Mouse (Mus musculus): ENCODE data around the gene Denr. TPM values are rescaled to one million over a fixed set of nuclear protein-coding genes. Genes with fewer than 3 reads are reported as not detected.

Gene Denr
- polyA plus RNA-seq, 1 experiment from 2014 or later, result 70.7 TPM

DNA sequence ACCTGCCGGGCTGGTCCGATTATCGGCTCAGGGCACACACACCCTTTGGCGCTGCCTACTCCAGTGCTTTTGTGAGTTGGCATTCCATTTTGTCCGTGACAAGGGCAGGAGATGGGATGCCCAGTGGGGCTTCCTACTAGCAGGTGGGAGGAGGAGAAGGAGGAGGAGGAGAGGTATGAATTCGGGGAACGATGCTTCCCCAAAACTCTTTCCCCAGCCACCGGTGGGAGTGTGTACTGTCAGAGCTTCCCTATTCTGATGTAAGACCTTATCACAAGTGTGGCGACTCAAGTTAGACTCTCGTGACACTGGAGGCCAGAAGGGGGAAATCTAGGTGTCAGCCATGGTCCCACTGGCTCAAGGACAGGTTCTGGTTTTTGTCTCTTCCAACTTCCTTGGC, 22.6 kb upstream of the Denr start:
- Histone ChIP-seq H3K9ac (replicated peaks; ENCODE audit: low read depth) (no peak overlapping the region), H3K27me3 (replicated peaks; ENCODE audit: insufficient read depth, low read length) (no peaks in the 10 kb centered on the region), H3K4me2 (replicated peaks; ENCODE audit: low read depth, low read length) (no peak overlapping the region), H3K27ac (ENCODE audit: low read length) (no peak overlapping the region), H3K4me1 (ENCODE audit: insufficient read depth, low read depth, low read length) (0 out of 2 replicates have a peak, but pooled peaks cover 3% of the 10 kb centered on the region), H3K9me3 (ENCODE audit: low read length) (no peaks in the 10 kb centered on the region), H3K4me3 (ENCODE audit: low read depth, low read length) (no peak overlapping the region), H3K36me3 (ENCODE audit: insufficient read depth, low read length) (no peaks in the 10 kb centered on the region)
- ATAC-seq (no peak), DNase-seq (ENCODE audit: low spot score) (peak; percentile 8)
- WGBS, result 70% methylated on average over 10 of the region's 10 CpGs
- no peak for TF ChIP-seq EP300 (IDR thresholded peaks at IDR 0.05)
- TF ChIP-seq CTCF (IDR thresholded peaks at IDR 0.05), result no peak

DNA sequence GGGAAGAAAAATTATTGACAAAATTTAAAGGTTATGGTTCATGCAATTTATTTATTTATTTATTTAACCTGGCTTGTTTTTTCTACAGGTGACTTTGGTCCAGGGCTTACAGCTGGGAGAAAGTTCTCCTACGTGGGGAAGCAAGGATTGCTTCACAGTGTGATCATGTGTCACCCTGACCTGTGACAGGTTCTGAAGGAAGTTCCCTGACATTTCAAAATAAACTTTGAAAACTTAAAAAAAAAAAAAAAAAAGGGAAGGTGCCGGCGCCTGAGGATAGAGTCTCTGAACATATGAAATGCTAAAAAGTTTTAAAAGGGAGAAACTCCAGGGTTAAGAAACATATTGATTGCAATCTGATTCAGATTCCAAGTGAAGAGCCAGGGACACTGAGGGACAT, 20.6 kb upstream of the Denr start:
- no peak overlapping the region for H3K9ac ChIP-seq (replicated peaks; ENCODE audit: low read depth)
- WGBS, result 33% methylated on average over 3 of the region's 3 CpGs
- TF ChIP-seq EP300 (IDR thresholded peaks at IDR 0.05) (no peak), CTCF (IDR thresholded peaks at IDR 0.05) (no peak)

DNA sequence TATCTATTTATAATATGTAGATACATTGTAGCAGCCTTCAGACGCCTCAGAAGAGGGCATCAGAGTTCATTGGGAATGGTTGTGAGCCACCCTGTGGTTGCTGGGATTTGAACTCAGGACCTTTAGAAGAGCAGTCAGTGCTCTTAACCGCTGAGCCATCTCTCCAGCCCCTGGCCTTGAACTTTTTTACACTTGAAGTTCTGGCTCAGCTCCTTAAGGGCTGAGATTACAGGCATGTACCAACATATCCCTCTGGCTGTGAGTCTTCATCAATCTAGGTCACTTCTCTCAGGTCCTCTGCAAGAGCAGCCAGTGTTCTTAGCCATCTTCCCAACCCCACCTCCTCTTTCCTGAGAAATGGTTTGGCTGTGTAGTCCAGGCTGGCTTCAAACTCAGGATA, 16.7 kb upstream of the Denr start:
- ATAC-seq (no peak), DNase-seq (ENCODE audit: low spot score) (no peak)
- WGBS, result 59% methylated on average over 2 of the region's 2 CpGs
- H3K27ac ChIP-seq (ENCODE audit: low read length), result no peak overlapping the region
- no peak for TF ChIP-seq EP300 (IDR thresholded peaks at IDR 0.05)
- no peak for TF ChIP-seq CTCF (IDR thresholded peaks at IDR 0.05)
- H3K4me2 ChIP-seq (replicated peaks; ENCODE audit: low read depth, low read length), result no peak overlapping the region
- no peaks in the 10 kb centered on the region for H3K27me3 ChIP-seq (replicated peaks; ENCODE audit: insufficient read depth, low read length)
- no peak overlapping the region for H3K9ac ChIP-seq (replicated peaks; ENCODE audit: low read depth)
- no peaks in the 10 kb centered on the region for H3K9me3 ChIP-seq (ENCODE audit: low read length)
- H3K4me1 ChIP-seq (ENCODE audit: insufficient read depth, low read depth, low read length), result no peaks in the 10 kb centered on the region
- no peak overlapping the region for H3K4me3 ChIP-seq (ENCODE audit: low read depth, low read length)
- no peaks in the 10 kb centered on the region for H3K36me3 ChIP-seq (ENCODE audit: insufficient read depth, low read length)

More for the DNA sequence above, 20.6 kb upstream of the Denr start:
- Histone ChIP-seq H3K9me3 (ENCODE audit: low read length) (no peaks in the 10 kb centered on the region), H3K27ac (ENCODE audit: low read length) (no peak overlapping the region), H3K27me3 (replicated peaks; ENCODE audit: insufficient read depth, low read length) (no peaks in the 10 kb centered on the region), H3K4me3 (ENCODE audit: low read depth, low read length) (no peak overlapping the region), H3K4me1 (ENCODE audit: insufficient read depth, low read depth, low read length) (no peaks in the 10 kb centered on the region), H3K36me3 (ENCODE audit: insufficient read depth, low read length) (no peaks in the 10 kb centered on the region), H3K4me2 (replicated peaks; ENCODE audit: low read depth, low read length) (no peak overlapping the region)
- ATAC-seq (no peak), DNase-seq (ENCODE audit: low spot score) (no peak)

DNA sequence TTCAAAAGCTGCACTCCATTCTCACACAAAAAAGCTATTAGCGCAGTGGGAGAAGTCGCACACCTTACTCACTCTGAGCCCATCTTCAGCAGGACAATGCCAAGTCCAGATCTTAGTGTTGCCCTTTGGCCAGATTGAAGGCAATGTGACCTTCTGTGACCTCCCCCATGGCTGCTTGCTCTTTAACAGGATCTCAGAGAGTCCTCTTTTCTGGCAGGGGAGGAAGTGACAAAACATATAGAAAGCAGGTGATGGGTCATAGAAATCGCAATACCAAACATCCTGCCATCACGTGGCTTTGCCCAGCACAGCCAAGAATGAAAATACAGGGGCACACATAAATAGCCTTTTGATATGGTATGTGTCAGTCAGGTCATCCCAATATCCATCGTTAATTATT, 16.0 kb upstream of the Denr start:
- Histone ChIP-seq H3K4me1 (ENCODE audit: insufficient read depth, low read depth, low read length) (no peaks in the 10 kb centered on the region), H3K9ac (replicated peaks; ENCODE audit: low read depth) (no peak overlapping the region), H3K27ac (ENCODE audit: low read length) (no peak overlapping the region), H3K4me2 (replicated peaks; ENCODE audit: low read depth, low read length) (no peak overlapping the region), H3K9me3 (ENCODE audit: low read length) (no peaks in the 10 kb centered on the region), H3K27me3 (replicated peaks; ENCODE audit: insufficient read depth, low read length) (no peaks in the 10 kb centered on the region), H3K4me3 (ENCODE audit: low read depth, low read length) (no peak overlapping the region), H3K36me3 (ENCODE audit: insufficient read depth, low read length) (no peaks in the 10 kb centered on the region)
- ATAC-seq, result no peak
- DNase-seq (ENCODE audit: low spot score), result no peak
- TF ChIP-seq EP300 (IDR thresholded peaks at IDR 0.05) (no peak), CTCF (IDR thresholded peaks at IDR 0.05) (no peak)
- 70% methylated on average over 5 of the region's 5 CpGs for WGBS

DNA sequence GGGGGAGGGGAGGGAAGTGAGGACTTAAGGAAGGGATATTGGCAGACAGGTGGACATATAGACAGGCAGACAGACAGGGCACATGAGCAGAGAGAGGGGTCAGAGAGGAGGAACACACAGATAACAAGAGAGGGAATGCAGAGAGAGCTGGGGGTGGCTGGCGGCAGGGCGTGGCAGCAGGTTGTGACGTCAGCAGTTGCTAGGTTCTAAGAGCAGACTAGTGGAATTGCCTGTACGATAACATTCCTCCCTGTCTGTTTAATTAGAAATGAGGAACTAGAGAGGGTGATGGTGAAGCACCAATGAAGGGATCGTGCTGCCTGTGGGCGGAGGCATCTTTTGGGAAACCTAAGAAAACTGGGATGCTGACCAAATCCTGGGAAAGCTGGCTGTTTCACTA, 15.3 kb upstream of the Denr start:
- TF ChIP-seq CTCF (IDR thresholded peaks at IDR 0.05), result no peak
- Histone ChIP-seq H3K27me3 (replicated peaks; ENCODE audit: insufficient read depth, low read length) (no peaks in the 10 kb centered on the region), H3K9me3 (ENCODE audit: low read length) (no peaks in the 10 kb centered on the region), H3K4me3 (ENCODE audit: low read depth, low read length) (no peak overlapping the region), H3K4me1 (ENCODE audit: insufficient read depth, low read depth, low read length) (no peaks in the 10 kb centered on the region), H3K9ac (replicated peaks; ENCODE audit: low read depth) (no peak overlapping the region), H3K36me3 (ENCODE audit: insufficient read depth, low read length) (no peaks in the 10 kb centered on the region), H3K27ac (ENCODE audit: low read length) (no peak overlapping the region), H3K4me2 (replicated peaks; ENCODE audit: low read depth, low read length) (no peak overlapping the region)
- ATAC-seq (no peak), DNase-seq (ENCODE audit: low spot score) (peak; percentile 71)
- 26% methylated on average over 6 of the region's 6 CpGs for WGBS

- H3K27ac ChIP-seq (ENCODE audit: low read length), result no peak overlapping the region
- H3K4me1 ChIP-seq (ENCODE audit: insufficient read depth, low read depth, low read length), result no peaks in the 10 kb centered on the region
- no peaks in the 10 kb centered on the region for H3K36me3 ChIP-seq (ENCODE audit: insufficient read depth, low read length)
- H3K9ac ChIP-seq (replicated peaks; ENCODE audit: low read depth), result no peak overlapping the region
- DNase-seq (ENCODE audit: low spot score) (no peak), ATAC-seq (no peak)
- no peaks in the 10 kb centered on the region for H3K9me3 ChIP-seq (ENCODE audit: low read length)
- no peaks in the 10 kb centered on the region for H3K27me3 ChIP-seq (replicated peaks; ENCODE audit: insufficient read depth, low read length)
- H3K4me3 ChIP-seq (ENCODE audit: low read depth, low read length), result no peak overlapping the region
- H3K4me2 ChIP-seq (replicated peaks; ENCODE audit: low read depth, low read length), result no peak overlapping the region
- TF ChIP-seq EP300 (IDR thresholded peaks at IDR 0.05), result no peak
- no peak for TF ChIP-seq CTCF (IDR thresholded peaks at IDR 0.05)
- WGBS, result 79% methylated on average over 5 of the region's 5 CpGs
These were observed 13.5 kb upstream of the Denr start for GRCm38 (mm10) chr5:123893520-123893919.

DNA sequence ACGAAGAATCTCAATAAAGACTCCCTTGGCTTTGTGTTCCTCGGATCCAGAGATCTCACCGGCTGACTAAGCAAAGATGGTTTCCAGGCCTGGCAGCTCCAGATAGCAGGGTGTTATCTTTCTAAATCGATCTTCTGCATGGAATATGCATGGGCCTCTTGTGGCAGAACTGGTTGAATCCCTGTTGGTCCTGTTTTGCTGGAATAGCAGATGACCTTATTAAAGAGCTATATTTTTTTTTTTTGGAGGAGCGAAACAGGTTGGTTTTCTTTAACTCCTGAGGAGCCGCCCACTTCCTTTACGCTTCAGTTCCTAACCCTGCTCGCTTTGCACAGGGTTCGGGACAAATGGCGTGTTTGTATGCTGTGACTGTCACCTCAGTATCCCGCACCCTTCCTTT, 10.6 kb upstream of the Denr start:
- DNase-seq (ENCODE audit: low spot score), result no peak

More for the DNA sequence above, 10.6 kb upstream of the Denr start:
- TF ChIP-seq EP300 (IDR thresholded peaks at IDR 0.05), result no peak
- TF ChIP-seq CTCF (IDR thresholded peaks at IDR 0.05), result no peak
- 64% methylated on average over 11 of the region's 11 CpGs for WGBS
- no peak overlapping the region for H3K27ac ChIP-seq (ENCODE audit: low read length)
- H3K4me3 ChIP-seq (ENCODE audit: low read depth, low read length), result no peak overlapping the region
- no peaks in the 10 kb centered on the region for H3K27me3 ChIP-seq (replicated peaks; ENCODE audit: insufficient read depth, low read length)
- ATAC-seq, result no peak
- H3K4me2 ChIP-seq (replicated peaks; ENCODE audit: low read depth, low read length), result no peak overlapping the region
- H3K9ac ChIP-seq (replicated peaks; ENCODE audit: low read depth), result no peak overlapping the region
- no peaks in the 10 kb centered on the region for H3K4me1 ChIP-seq (ENCODE audit: insufficient read depth, low read depth, low read length)
- H3K36me3 ChIP-seq (ENCODE audit: insufficient read depth, low read length), result no peaks in the 10 kb centered on the region
- H3K9me3 ChIP-seq (ENCODE audit: low read length), result no peaks in the 10 kb centered on the region
